ENCODE assay signal across 21 mouse cellular contexts in genomic region chr13:107935611-107936010, GRCm38 (mm10).
A peak's percentile ranks its signal among the peaks of the same experiment; 100 is the strongest.
DNase-seq lines count a peak whose midpoint lies in the region; ATAC-seq lines count a peak whose summit lies in the region.
"Had no signal": no experiment of that assay in that cellular context is flagged by ENCODE, and none has a peak within 500 bp of the region (broad histone marks: within the 10 kb centered on the region; RNA-seq: fewer than 3 reads in every experiment).

No protein-coding gene starts in this region.

- H3K9ac ChIP-seq in heart, embryonic 12.5 days, result no peak overlapping the region
- no peak overlapping the region for H3K9ac ChIP-seq in limb, embryonic 13.5 days
- H3K9ac ChIP-seq: embryonic facial prominence, embryonic 13.5 days; forebrain, embryonic 13.5 days; forebrain, embryonic 15.5 days; forebrain, postnatal 0 days had no signal

- H3K27ac ChIP-seq in heart, embryonic 12.5 days (ENCODE audit: poor library complexity, severe bottlenecking), result no peak overlapping the region
- H3K27ac ChIP-seq in limb, embryonic 13.5 days, result no peak overlapping the region
- no peak overlapping the region for H3K27ac ChIP-seq in limb, embryonic 10.5 days
- H3K27ac ChIP-seq: embryonic facial prominence, embryonic 13.5 days; forebrain, embryonic 13.5 days; forebrain, embryonic 15.5 days had no signal

- ATAC-seq in heart, embryonic 12.5 days (ENCODE audit: insufficient number of reproducible peaks, low FRiP score), result no peak
- peak; percentile 40; the same call in 1 of the 2 replicates for ATAC-seq in limb, embryonic 13.5 days (ENCODE audit: low FRiP score, low read depth)
- ATAC-seq: activated CD4-positive, CD25-positive, alpha-beta regulatory T cell, adult 4 months; forebrain, embryonic 13.5 days; forebrain, embryonic 15.5 days; forebrain, postnatal 0 days; Patski had no signal

- H3K4me3 ChIP-seq in heart, embryonic 12.5 days, result no peak overlapping the region
- no peak overlapping the region for H3K4me3 ChIP-seq in limb, embryonic 13.5 days
- H3K4me3 ChIP-seq in limb, embryonic 10.5 days, result no peak overlapping the region
- H3K4me3 ChIP-seq: embryonic facial prominence, embryonic 13.5 days; forebrain, embryonic 13.5 days; forebrain, embryonic 15.5 days had no signal

- H3K27me3 ChIP-seq in heart, embryonic 12.5 days (replicated peaks), result peaks cover 17% of the 10 kb centered on the region; the same call in 1 of the 2 replicates
- peaks cover 14% of the 10 kb centered on the region for H3K27me3 ChIP-seq in limb, embryonic 13.5 days
- H3K27me3 ChIP-seq in limb, embryonic 10.5 days (ENCODE audit: low read depth, poor library complexity, severe bottlenecking), result 0 out of 2 replicates have a peak, but pooled peaks cover 14% of the 10 kb centered on the region
- H3K27me3 ChIP-seq: forebrain, embryonic 13.5 days; forebrain, embryonic 15.5 days; Patski had no signal

- no peaks in the 10 kb centered on the region for H3K9me3 ChIP-seq in heart, embryonic 12.5 days (replicated peaks)
- no peaks in the 10 kb centered on the region for H3K9me3 ChIP-seq in limb, embryonic 13.5 days
- no peaks in the 10 kb centered on the region for H3K9me3 ChIP-seq in limb, embryonic 10.5 days (replicated peaks)
- H3K9me3 ChIP-seq: embryonic facial prominence, embryonic 13.5 days; forebrain, embryonic 13.5 days; forebrain, embryonic 15.5 days had no signal

- DNase-seq in heart, adult 11 months, result peak; percentile 71
- DNase-seq in kidney, postnatal 10 days, result peak; percentile 29
- no peak for DNase-seq in kidney, adult 11 months
- no peak for DNase-seq in limb, embryonic 10.5 days (ENCODE audit: low spot score)
- no peak for DNase-seq in right cerebral cortex, postnatal 4 days
- DNase-seq: adrenal gland, adult 8-10 months; adrenal gland, postnatal 14 days; adrenal gland, postnatal 36 days; cerebellum, adult 11-12 months; cerebellum, adult 2 months; cerebellum, adult 9-10 months; cerebellum, postnatal 10 days; cerebellum, postnatal 25 days; forebrain, postnatal 0 days had no signal

- peaks cover 27% of the 10 kb centered on the region for H3K4me1 ChIP-seq in heart, embryonic 12.5 days (replicated peaks)
- H3K4me1 ChIP-seq in limb, embryonic 13.5 days, result peaks cover 30% of the 10 kb centered on the region; the same call in 1 of the 2 replicates
- H3K4me1 ChIP-seq in limb, embryonic 10.5 days, result peaks cover 16% of the 10 kb centered on the region

- H3K4me2 ChIP-seq in heart, embryonic 12.5 days, result no peak overlapping the region
- no peak overlapping the region for H3K4me2 ChIP-seq in limb, embryonic 13.5 days (replicated peaks)
- H3K4me2 ChIP-seq: embryonic facial prominence, embryonic 13.5 days; forebrain, embryonic 13.5 days; forebrain, embryonic 15.5 days had no signal

- 90% methylated on average over 12 of the region's 12 CpGs for WGBS in heart, embryonic 12.5 days
- WGBS in limb, embryonic 13.5 days, result 79% methylated on average over 12 of the region's 12 CpGs
- 92% methylated on average over 12 of the region's 12 CpGs for WGBS in limb, embryonic 10.5 days

- H3K36me3 ChIP-seq in heart, embryonic 12.5 days, result no peaks in the 10 kb centered on the region
- H3K36me3 ChIP-seq in limb, embryonic 13.5 days, result no peaks in the 10 kb centered on the region
- no peaks in the 10 kb centered on the region for H3K36me3 ChIP-seq in limb, embryonic 10.5 days
- H3K36me3 ChIP-seq: embryonic facial prominence, embryonic 13.5 days; forebrain, embryonic 15.5 days had no signal

Comparison
In these comparisons a context has a peak if more than half of its experiments do, and no peak if none do; other contexts are left out.
1. DNase-seq: peak in heart, adult 11 months (single experiment) and kidney, postnatal 10 days (single experiment); none in kidney, adult 11 months (single experiment), limb, embryonic 10.5 days (single experiment) and right cerebral cortex, postnatal 4 days (single experiment).